Mouse (Mus musculus): ENCODE data around the gene Dclk2.

DNA sequence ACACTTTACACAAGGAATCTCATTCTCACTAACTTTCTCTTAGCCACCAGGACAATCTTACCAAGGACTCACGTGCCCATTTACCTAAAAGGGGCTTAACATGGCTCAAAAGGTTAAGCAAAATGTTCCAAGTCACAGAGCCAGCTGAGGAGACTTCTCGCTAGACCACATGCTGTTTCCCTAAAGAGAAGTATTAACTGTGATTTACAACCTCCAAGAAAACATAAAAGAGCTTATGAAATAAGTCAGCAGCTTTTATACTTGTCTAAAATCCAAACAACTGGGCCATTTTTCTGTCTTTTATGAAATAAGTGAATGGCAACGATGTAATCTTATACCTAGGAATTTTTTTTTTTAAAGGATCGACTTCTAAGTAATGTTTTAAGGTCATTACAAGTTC is 74.6 kb downstream of the Dclk2 start:
- TF ChIP-seq CTCF (IDR thresholded peaks at IDR 0.05; ENCODE audit: control insufficient read depth, insufficient read depth, insufficient read length) (no peak), MAX (IDR thresholded peaks at IDR 0.05) (no peak), MYOD1 (IDR thresholded peaks at IDR 0.05; ENCODE audit: control insufficient read depth, insufficient read length, low read depth) (no peak), USF1 (IDR thresholded peaks at IDR 0.05; ENCODE audit: low read depth) (no peak)

All from C2C12 (cell line).